Mouse (Mus musculus) testis, adult 2 months (tissue): Measurements from ENCODE around the gene Ric8a. TPM values are rescaled to one million over a fixed set of nuclear protein-coding genes. Genes with fewer than 3 reads are reported as not detected.

Source experiments
- H3K27ac ChIP-seq: fragments of 200-500 bp; 2 replicates; pipeline ENCODE4 v1.5.1; 2012; ENCODE audit warnings: low read depth, low read length; ENCODE audit not compliant: control insufficient read depth, insufficient read depth
- H3K27me3 ChIP-seq: fragments of 200-500 bp; 2 replicates; pipeline ENCODE4 v1.6.1; 2012; ENCODE audit warnings: mild to moderate bottlenecking, low read length, moderate library complexity; ENCODE audit not compliant: control insufficient read depth, insufficient read depth
- H3K36me3 ChIP-seq: fragments of 200-500 bp; 2 replicates; pipeline ENCODE4 v1.6.1; 2012; ENCODE audit warnings: mild to moderate bottlenecking, low read length; ENCODE audit not compliant: control insufficient read depth, insufficient read depth
- H3K4me1 ChIP-seq: fragments of 200-500 bp; 2 replicates; pipeline ENCODE4 v1.6.1; 2012; ENCODE audit warnings: low read length; ENCODE audit not compliant: control insufficient read depth, insufficient read depth
- H3K4me3 ChIP-seq: fragments of 200-500 bp; 2 replicates; pipeline ENCODE4 v1.5.1; 2012; ENCODE audit warnings: low read depth, mild to moderate bottlenecking, low read length, moderate library complexity, mixed read lengths; ENCODE audit not compliant: control insufficient read depth
- CTCF ChIP-seq: fragments of 200-500 bp; IDR thresholded peaks from 2 replicates; pipeline ENCODE4 v1.5.1; 2012; ENCODE audit warnings: low read depth, mild to moderate bottlenecking, inconsistent platforms, low read length, moderate library complexity; ENCODE audit not compliant: control insufficient read depth, insufficient read depth, insufficient replicate concordance
- POLR2A ChIP-seq: fragments of 200-500 bp; IDR thresholded peaks from 2 replicates; pipeline ENCODE4 v1.6.1; 2012; ENCODE audit warnings: low read depth, mild to moderate bottlenecking, inconsistent platforms, low read length, moderate library complexity; ENCODE audit not compliant: control insufficient read depth
- polyA plus RNA-seq: library from polyadenylated mRNA; depleted of rRNA; stranded (reverse); fragments of >200 nt; gene quantifications from 2 replicates; pipeline ENCODE4 v1.2.3, GENCODE M21; 2012

The Ric8a gene
- polyA plus RNA-seq, 1 experiment = 34.5 TPM

DNA sequence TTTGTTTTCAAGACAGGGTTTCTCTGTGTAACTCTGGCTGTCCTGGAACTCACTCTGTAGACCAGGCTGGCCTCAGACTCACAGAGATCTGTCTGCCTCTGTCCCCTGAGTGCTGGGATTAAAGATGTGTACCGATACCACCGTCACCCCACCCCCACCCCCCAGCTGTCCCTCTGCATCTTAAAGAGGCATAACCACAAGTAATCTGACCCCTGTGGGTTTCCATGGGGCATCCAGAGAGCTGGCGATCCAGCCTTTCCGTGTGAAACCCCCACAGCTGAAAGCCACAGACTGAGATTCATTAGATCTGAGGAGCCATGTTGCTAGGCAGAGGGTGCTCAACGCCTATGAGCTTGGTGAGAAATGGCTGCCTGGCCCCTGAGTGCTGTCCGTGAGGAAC, 3.2 kb downstream of the Ric8a start:
- no peak for TF ChIP-seq POLR2A
- TF ChIP-seq CTCF = no peak

DNA sequence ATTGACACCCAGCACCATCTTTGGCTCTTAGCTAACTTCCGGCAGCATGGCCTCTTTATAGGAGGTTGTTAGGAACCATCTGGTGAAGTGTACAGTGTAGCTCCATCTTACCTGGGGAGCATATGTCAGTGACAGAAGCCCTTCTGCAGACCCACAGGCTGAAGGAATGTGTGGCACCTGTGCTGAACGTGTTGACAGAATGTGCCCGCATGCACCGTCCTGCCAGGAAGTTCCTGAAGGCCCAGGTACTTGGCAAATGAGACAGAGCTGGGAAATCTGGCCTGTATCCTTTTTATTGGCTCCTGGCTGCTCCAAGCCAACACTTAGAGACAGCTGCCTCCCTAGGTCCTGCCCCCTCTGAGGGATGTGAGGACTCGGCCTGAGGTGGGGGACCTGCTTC, 4.0 kb downstream of the Ric8a start:
- H3K27me3 ChIP-seq = no peaks in the 10 kb centered on the region
- H3K4me1 ChIP-seq = peaks cover 9% of the 10 kb centered on the region
- no peak overlapping the region for H3K27ac ChIP-seq
- no peak overlapping the region for H3K4me3 ChIP-seq
- H3K36me3 ChIP-seq = no peaks in the 10 kb centered on the region; the same call in 1 of the 2 replicates
- no peak for TF ChIP-seq CTCF
- no peak for TF ChIP-seq POLR2A

More for the DNA sequence above, 3.2 kb downstream of the Ric8a start:
- no peak overlapping the region for H3K4me3 ChIP-seq
- no peak overlapping the region for H3K27ac ChIP-seq
- H3K36me3 ChIP-seq = no peaks in the 10 kb centered on the region; the same call in 1 of the 2 replicates
- H3K27me3 ChIP-seq = no peaks in the 10 kb centered on the region
- H3K4me1 ChIP-seq = peaks cover 15% of the 10 kb centered on the region

DNA sequence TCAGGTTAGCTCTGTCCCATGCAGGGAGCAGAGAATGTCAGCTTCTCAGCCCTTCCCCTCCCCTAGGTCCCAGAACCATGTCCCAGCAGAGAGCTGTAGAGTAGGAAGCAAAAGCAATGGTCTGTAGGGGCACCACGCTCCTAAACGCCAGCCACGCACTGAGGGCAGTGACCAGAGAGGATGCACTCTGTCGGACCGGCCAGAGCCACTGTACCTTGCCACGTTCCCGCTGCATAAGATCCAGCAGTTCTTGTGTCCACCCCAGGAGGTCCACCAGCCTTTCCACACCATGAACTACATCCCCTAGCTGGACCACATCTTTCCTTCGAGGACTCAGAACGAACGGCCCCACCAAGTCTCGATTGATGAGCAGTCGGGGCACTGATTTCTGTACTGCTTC, 8.0 kb downstream of the Ric8a start:
- Histone ChIP-seq H3K27ac (no peak overlapping the region), H3K36me3 (no peaks in the 10 kb centered on the region; the same call in 1 of the 2 replicates), H3K4me3 (no peak overlapping the region), H3K4me1 (no peaks in the 10 kb centered on the region), H3K27me3 (no peaks in the 10 kb centered on the region)
- TF ChIP-seq CTCF = no peak
- TF ChIP-seq POLR2A = peak; percentile 25; the same call in 1 of the 2 replicates

DNA sequence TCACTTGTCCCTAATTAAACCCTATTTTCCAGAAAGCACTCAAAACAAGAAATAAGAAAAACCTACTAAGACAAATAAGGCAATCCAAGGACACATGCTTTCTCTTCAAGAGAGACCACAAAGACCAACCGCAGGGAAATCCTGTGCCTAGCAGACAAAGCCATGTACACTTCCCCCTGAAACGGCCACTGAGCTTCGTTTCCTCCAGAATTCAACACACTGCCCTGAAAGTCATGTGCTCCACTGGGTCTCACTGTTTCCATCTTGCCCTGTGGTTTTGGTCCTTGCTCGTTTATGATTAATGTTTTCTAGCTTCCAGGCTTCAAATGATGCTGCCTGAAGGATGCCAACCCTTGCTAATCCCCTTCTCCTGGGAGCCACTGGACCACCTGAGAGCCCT, 17.5 kb downstream of the Ric8a start:
- H3K4me1 ChIP-seq = no peaks in the 10 kb centered on the region
- no peak overlapping the region for H3K27ac ChIP-seq
- H3K27me3 ChIP-seq = no peaks in the 10 kb centered on the region
- TF ChIP-seq POLR2A (no peak), CTCF (no peak)
- H3K4me3 ChIP-seq = no peak overlapping the region
- H3K36me3 ChIP-seq = peaks cover 2% of the 10 kb centered on the region

DNA sequence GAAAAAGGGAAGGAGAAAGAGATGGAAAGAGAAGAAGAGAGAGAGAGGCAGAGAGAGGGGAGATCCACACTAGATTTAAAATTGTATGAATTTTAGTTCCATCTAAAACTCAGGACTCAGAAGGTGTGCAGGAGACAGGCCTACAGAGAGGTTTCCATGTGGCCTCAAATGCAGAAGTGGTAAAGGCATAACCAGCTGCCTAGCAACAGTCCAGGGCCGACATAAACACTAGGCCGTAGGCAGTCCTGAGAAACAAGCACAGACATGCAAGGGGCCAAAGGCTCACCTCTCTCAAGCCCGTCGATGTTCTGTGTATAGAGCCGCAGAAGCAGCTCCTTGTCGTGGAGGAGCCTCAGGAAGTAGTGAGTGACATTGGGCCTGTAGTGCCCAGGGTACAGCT, 20.6 kb downstream of the Ric8a start:
- Histone ChIP-seq H3K4me1 (peaks cover 3% of the 10 kb centered on the region), H3K4me3 (no peak overlapping the region), H3K27me3 (no peaks in the 10 kb centered on the region), H3K27ac (no peak overlapping the region), H3K36me3 (peaks cover 2% of the 10 kb centered on the region)
- TF ChIP-seq POLR2A (no peak), CTCF (no peak)

DNA sequence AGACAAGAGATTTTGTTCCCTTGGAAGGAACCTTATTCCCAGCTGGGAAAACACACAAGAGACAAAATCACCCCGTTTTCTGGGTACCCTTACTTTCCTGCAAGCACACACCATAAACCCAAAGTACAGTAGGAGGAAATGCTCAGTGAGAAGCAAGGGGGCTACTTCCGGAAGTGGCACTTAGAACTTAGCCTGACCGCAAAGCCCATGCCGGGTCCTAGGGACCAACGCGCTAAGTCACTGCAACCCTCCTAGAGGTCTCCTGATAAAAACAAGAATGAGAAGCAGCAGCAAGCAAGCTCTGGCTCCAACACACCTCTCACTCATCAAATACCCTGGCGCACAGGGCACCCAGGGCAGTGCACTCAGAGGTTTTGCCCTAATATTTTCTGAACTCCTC, 22.6 kb downstream of the Ric8a start:
- H3K4me1 ChIP-seq = peaks cover 3% of the 10 kb centered on the region
- TF ChIP-seq POLR2A (no peak), CTCF (no peak)

DNA sequence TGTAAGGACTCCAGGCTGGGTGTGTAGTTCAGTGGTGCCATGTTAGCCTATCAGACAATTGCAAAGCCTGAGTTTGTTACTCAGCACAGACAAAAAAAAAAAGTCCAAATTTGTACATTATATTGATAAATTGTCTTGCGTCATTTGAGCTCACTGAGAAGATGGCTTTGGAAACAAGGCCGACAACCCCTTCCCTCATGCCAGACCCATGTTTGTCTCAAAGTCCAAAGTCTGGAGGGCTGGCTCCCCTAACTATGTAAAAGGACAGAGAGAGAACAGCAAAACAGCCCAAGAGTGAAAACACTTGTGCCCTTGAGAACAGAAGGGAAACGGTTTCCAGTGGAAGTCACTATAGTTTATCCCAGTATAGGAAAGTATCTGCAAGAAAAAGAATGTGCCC, 23.7 kb downstream of the Ric8a start:
- Histone ChIP-seq H3K4me3 (no peak overlapping the region; the same call in 1 of the 2 replicates), H3K27ac (no peak overlapping the region), H3K36me3 (peaks cover 2% of the 10 kb centered on the region), H3K27me3 (no peaks in the 10 kb centered on the region), H3K4me1 (peaks cover 3% of the 10 kb centered on the region)
- TF ChIP-seq POLR2A (no peak), CTCF (no peak)

More for the DNA sequence above, 22.6 kb downstream of the Ric8a start:
- Histone ChIP-seq H3K36me3 (peaks cover 2% of the 10 kb centered on the region), H3K27ac (no peak overlapping the region), H3K27me3 (no peaks in the 10 kb centered on the region), H3K4me3 (no peak overlapping the region)
